Mouse (Mus musculus): ENCODE data around the gene Zkscan14.

GRCm38 (mm10) chr5:145189416-145189815, 12.3 kb downstream of the Zkscan14 start:
- TF ChIP-seq CTCF (IDR thresholded peaks at IDR 0.05; ENCODE audit: low read depth) (no peak), EP300 (IDR thresholded peaks at IDR 0.05; ENCODE audit: low read depth) (no peak)
